Mouse (Mus musculus) kidney, adult 2 months (tissue): ENCODE measurements around the gene Arhgef11.

Experiments used
- CTCF ChIP-seq: fragments of 200-500 bp; conservative IDR thresholded peaks from 2 replicates; pipeline ENCODE4 v1.5.1; 2011; ENCODE audit warnings: low read depth, mild to moderate bottlenecking, control low read depth, low read length, moderate library complexity, mixed read lengths; ENCODE audit not compliant: insufficient read depth, insufficient read length
- POLR2A ChIP-seq: fragments of 200-500 bp; IDR thresholded peaks from one replicate; pipeline ENCODE4 v1.6.1; 2011; ENCODE audit warnings: low read depth, low read length, control low read depth

DNA sequence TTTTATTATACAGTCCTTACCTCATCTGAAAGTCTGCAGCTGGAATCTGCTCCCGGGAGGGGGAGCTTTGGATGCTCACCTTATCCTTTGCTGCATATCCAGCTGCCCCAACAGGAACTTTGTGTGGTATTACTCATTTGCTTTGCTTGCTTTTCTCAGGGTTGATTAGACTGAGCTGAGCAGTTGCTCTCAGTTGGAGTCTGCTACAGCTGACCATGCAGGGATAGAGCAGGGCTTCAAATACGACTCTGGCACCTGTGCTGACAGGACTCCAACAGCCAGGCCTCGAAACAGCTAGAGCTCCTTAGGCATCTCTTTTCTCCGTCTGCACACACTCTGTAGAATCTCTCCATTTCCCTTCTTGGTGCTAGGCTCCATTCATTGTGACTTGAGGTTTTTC, 18.2 kb downstream of the Arhgef11 start:
- TF ChIP-seq POLR2A (no peak), CTCF (no peak)
